Mouse (Mus musculus) ovary, adult 18-20 months (tissue): Measurements from ENCODE around the gene Csdc2.
A peak's percentile ranks its signal among the peaks of the same experiment; 100 is the strongest.
"Not testable (repeated sequence)": the region's sequence is repeated elsewhere in the genome, so short reads cannot be mapped to it uniquely, and the experiment has no call there.

Source experiments
- DNase-seq: peaks from one replicate; pipeline ENCODE4 v3.0.0; 2022; ENCODE audit warnings: low spot score, mixed read lengths

Csdc2 gene

GRCm38 (mm10) chr15:81955414-81955813 is 18.9 kb downstream of the Csdc2 start:
- DNase-seq: no peak

GRCm38 (mm10) chr15:81956457-81956856 is 19.9 kb downstream of the Csdc2 start:
- no peak for DNase-seq

DNA sequence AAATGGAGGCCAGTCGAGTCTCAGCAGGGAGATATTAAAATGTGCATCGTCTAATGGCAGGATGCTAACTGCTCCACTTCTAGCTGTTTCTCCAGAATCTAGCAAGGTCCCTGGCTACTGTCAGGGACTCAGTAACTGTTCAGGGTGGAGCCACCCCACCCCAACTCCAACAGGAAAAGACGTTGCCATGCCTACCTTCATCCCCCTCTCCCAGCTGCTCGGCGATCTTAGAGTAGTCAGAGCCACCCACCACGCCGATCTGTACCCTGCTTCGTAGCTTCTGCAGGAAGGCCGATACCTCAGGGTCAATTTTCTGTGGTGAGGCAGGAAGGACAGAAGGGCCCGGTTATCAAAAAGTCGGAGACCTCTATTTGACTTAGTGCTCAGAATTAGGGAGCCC is 21.0 kb downstream of the Csdc2 start:
- DNase-seq: no peak

- DNase-seq: no peak
Measured at GRCm38 (mm10) chr15:81958906-81959305, 22.3 kb downstream of the Csdc2 start.

GRCm38 (mm10) chr15:81960171-81961077 is 23.9 kb downstream of the Csdc2 start, which contains the start of gene Pmm1:
Gene Pmm1, minus strand, starts transcription at chr15:81960930.
- peak; percentile 96 for DNase-seq

- no peak for DNase-seq
Measured at GRCm38 (mm10) chr15:81961078-81961451, 24.5 kb downstream of the Csdc2 start.

- DNase-seq: no peak
Measured at GRCm38 (mm10) chr15:81964262-81964661, 27.7 kb downstream of the Csdc2 start.

DNA sequence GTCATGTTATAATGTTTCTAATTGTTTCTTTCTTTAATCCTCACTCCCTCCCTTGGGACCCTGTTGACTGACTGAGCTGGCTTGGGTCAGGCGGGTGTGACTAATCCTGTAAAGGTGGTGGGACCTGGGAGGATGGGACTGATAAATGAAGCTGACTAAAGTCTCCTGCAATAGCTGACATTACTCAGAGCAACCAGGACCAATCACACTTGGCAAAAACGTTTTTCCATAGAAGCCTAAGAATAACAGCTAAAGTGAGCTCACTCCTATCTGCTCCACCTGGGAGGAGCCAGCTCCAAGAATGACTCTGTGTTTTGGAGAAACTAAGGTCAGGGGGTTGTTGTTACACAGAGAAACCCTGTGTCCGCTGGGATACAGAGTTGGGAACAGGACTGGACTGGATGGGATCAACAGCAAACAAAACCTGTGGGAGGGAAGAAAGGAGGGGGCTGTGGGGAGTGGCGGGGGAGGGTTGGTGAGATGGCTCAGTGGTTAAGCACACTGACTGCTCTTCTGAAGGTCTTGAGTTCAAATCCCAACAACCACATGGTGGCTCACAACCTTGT is 28.5 kb downstream of the Csdc2 start:
- no peak for DNase-seq

GRCm38 (mm10) chr15:81966062-81966829 is 29.7 kb downstream of the Csdc2 start:
- no peak for DNase-seq

DNA sequence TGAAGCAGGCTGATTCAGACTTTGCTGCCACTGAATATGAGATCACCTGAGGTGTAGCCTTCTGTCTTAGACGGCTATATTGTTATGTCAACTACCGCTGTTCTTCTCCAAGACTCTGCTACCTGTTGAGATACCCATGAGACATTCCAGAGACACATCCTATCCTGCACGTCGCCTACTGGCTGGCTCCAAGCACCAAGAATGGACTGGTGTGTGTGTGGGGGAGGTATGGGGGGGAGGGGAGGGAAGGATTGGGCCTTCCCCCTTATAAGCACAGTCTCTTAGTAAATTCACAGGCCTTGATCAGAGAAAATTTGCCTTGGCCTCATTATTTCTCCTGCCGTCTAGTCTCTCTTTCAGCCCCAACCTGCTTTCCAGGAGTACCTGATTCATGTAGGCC is 31.3 kb downstream of the Csdc2 start:
- DNase-seq: no peak

DNA sequence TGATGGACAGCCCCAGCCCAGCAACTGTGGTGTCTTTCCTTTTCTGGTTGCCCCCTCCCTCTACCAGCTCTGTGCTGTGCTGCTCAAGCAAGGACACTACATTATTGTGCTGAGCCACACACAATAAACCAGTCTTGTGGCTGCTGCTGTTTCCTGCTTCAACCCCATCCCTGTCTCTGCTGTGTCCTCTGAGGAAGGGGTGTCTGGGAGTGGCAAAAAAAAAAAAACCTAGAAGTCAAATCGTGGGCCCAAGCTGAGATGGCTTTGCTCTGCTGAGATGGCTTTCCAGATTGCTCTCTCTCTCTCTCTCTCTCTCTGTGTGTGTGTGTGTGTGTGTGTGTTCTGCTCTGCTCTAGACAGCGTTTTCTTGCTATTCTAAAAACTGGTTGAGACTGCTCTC is 31.9 kb downstream of the Csdc2 start:
- no peak for DNase-seq

DNA sequence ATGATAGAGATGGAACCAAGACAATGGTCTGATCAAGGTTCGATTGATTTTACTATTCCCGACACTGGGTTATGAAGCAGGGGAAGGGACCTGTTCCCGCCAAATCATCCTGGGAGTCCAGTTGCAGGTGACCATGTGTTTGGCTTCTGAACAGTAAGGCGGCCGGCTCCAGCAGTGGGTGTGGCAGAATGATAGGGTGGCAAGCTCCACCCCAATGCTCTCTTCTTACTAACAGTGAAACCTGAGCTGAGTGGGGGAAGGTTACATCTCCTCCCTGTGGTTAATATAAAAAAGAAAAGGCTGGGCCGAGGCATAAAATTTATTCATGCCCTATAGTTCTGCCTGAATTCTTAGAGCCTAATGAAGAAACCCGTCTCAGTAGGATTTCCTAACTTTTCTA is 32.6 kb downstream of the Csdc2 start:
- DNase-seq: no peak

DNA sequence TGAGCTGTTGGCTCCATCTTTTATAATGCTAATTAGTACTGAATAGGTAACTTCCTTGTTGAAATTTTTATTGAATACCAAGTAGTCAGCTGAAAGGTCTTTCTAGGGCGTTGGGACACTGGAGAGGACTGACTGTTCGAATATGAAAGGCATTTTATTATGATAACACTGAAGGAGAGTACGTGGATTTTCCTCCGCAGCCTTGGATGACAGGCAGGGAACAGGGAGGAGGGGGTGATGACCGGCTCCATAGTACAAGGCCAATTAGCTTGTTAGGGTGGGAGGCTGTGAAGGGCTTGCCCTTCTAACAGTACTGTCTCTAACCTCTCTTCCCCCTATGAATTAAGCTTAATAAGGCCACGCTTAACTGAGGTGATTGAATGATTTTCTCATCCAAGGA is 33.1 kb downstream of the Csdc2 start:
- DNase-seq: not testable (repeated sequence)

GRCm38 (mm10) chr15:81970498-81970897 is 33.9 kb downstream of the Csdc2 start:
- DNase-seq: not testable (repeated sequence)

- not testable (repeated sequence) for DNase-seq
Measured at GRCm38 (mm10) chr15:81975156-81975555, 38.6 kb downstream of the Csdc2 start.

- no peak for DNase-seq
Measured at GRCm38 (mm10) chr15:81980321-81980720, 43.8 kb downstream of the Csdc2 start, which contains the start of gene 1700029P11Rik. Gene 1700029P11Rik, plus strand, starts transcription at chr15:81980540.

DNA sequence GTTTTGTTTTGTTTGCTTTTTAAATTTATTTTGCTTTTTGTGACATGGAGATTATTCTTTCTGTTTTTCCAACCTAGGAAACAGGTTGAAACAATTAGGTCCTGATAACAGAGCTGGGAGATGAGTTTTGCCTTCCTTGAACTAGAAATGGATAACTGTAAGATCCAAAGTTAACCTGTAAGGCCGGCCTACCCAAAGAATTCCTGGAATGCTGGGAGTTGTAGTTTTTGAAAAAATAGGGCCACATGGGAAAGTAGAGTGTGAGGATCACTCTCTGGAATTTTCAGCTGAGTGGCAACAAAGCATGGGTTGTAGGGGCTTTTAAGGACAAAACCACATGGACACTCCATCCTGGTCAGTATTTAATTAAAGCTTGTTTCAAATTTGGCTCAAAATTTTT is 45.6 kb downstream of the Csdc2 start:
- DNase-seq: no peak

DNA sequence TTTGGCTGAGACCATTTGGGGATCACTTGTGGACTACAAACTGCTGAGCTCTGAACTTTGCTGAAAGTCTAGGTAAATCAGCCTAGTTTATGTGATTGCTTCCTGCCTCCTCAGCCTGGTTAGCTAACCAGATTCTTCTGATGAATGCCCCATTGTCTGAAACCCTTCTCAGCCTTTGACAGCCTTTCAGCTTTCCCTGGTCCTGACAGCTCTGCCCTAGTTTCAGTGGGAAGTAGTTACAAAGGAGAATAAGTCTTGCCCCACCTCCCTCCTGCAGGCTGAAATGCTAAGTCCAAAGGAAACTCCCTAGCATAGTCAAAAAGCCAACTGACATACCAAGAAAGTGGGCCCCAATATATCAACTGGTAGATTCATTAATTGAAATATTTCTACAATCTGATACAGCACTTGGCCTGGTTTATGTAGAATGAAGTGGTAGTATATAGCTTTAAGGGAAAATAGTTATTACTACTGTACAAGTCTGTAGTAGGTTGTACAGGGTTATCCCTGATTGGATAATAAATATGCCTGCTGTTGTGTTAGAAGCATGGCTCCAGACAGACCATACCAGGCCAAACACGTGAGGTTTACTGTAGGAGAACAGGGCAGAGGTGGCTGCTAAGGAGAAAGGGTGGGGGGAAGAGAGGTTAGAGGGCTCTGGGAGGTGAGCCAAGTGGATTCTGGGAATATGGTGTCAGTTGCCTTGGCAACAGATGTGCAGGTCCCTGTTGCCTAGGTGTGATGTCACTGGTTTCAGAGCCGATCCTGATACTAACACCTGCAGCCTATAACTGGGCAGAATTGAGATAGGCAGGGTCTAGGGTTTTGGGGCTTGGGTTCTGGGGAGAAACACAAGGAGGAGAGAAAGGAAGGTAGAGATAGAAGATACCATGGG is 49.0 kb downstream of the Csdc2 start:
- DNase-seq: no peak

- DNase-seq: no peak
Measured at GRCm38 (mm10) chr15:81987646-81988045, 51.1 kb downstream of the Csdc2 start, which contains the start of gene Xrcc6. Gene Xrcc6, plus strand, starts transcription at chr15:81987835.

- DNase-seq: peak; percentile 76
Measured at GRCm38 (mm10) chr15:81989371-81990062, 53.0 kb downstream of the Csdc2 start.

DNA sequence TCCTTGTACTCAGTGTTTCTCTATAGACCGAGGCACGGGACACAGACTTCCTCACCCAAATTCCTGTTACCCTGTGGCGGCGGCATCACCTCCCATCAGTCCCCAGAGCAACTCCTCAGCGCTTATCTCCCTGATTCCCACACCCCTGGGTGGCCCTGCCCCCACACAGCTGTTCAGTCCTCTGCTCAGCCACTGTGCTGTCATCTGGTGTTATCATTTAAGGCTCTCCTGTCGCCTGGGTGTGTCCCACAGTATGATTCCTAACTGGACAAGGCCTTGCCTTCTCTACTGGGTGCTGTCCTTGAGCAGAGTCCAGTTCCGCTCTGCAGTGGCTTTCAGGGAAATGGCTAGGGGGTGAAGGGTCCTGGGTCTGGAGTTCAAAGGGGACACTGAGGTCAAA is 54.0 kb downstream of the Csdc2 start:
- DNase-seq: no peak
